Mouse (Mus musculus) limb, embryonic 11.5 days (tissue): ENCODE results near the gene Dusp15. TPM values are rescaled to one million over a fixed set of nuclear protein-coding genes. Genes with fewer than 3 reads are reported as not detected.

ENCODE experiments used
- ATAC-seq: fragments of 200-750 bp; cut with Nextera tagmentation; 2 replicates; pipeline ENCODE4 v1.8.0; 2017; ENCODE audit warnings: low read depth; ENCODE audit not compliant: insufficient number of reproducible peaks, low FRiP score, low TSS enrichment
- DNase-seq: peaks from one replicate; pipeline ENCODE4 v3.0.0-alpha.2; 2015; ENCODE audit warnings: low spot score
- H3K27ac ChIP-seq: fragments of 300-500 bp; sonication (generic); replicated peaks from 2 replicates; pipeline ENCODE4 v1.5.1; 2014; ENCODE audit warnings: low read depth, mild to moderate bottlenecking, low read length
- H3K27me3 ChIP-seq: fragments of 300-500 bp; sonication (generic); 2 replicates; pipeline ENCODE4 v1.6.1; 2014; ENCODE audit warnings: mild to moderate bottlenecking, low read length, mixed read lengths; ENCODE audit not compliant: control insufficient read depth, insufficient read depth
- H3K36me3 ChIP-seq: fragments of 300-500 bp; sonication (generic); 2 replicates; pipeline ENCODE4 v1.6.1; 2014; ENCODE audit warnings: mild to moderate bottlenecking, low read length, moderate library complexity, mixed read lengths; ENCODE audit not compliant: control insufficient read depth, insufficient read depth
- H3K4me1 ChIP-seq: fragments of 300-500 bp; sonication (generic); 2 replicates; pipeline ENCODE4 v1.6.1; 2014; ENCODE audit warnings: low read length, mixed read lengths; ENCODE audit not compliant: control insufficient read depth, insufficient read depth
- H3K4me2 ChIP-seq: fragments of 300-500 bp; sonication (generic); 2 replicates; pipeline ENCODE4 v1.6.1; 2014; ENCODE audit warnings: low read depth, mild to moderate bottlenecking, moderate library complexity; ENCODE audit not compliant: severe bottlenecking
- H3K4me3 ChIP-seq: fragments of 300-500 bp; sonication (generic); 2 replicates; pipeline ENCODE4 v1.5.1; 2014; ENCODE audit warnings: low read depth, low read length
- H3K9ac ChIP-seq: fragments of 300-500 bp; sonication (generic); 2 replicates; pipeline ENCODE4 v1.6.1; 2014; ENCODE audit warnings: mild to moderate bottlenecking, low read length
- H3K9me3 ChIP-seq: fragments of 300-500 bp; sonication (generic); 2 replicates; pipeline ENCODE4 v1.6.1; 2016; ENCODE audit warnings: low read length; ENCODE audit not compliant: control insufficient read depth
- WGBS: fragments of 180-500 bp; shearing (Covaris S2); extraction: QIAGEN DNeasy Blood & Tissue Kit; methylation state at CpG from one replicate; pipeline ENCODE4 v1.1.7; 2014; 5-methylcytosine and 5-hydroxymethylcytosine counted together
- polyA plus RNA-seq: library from polyadenylated mRNA; unstranded; fragments of >200 nt; fragmentation: Nextera tagmentation; extraction: Ambion mirVana; gene quantifications from 2 replicates; pipeline ENCODE4 v1.2.1, GENCODE M21; 2014

The Dusp15 gene
- polyA plus RNA-seq, 1 experiment from 2014 or later = 1.0 TPM

DNA sequence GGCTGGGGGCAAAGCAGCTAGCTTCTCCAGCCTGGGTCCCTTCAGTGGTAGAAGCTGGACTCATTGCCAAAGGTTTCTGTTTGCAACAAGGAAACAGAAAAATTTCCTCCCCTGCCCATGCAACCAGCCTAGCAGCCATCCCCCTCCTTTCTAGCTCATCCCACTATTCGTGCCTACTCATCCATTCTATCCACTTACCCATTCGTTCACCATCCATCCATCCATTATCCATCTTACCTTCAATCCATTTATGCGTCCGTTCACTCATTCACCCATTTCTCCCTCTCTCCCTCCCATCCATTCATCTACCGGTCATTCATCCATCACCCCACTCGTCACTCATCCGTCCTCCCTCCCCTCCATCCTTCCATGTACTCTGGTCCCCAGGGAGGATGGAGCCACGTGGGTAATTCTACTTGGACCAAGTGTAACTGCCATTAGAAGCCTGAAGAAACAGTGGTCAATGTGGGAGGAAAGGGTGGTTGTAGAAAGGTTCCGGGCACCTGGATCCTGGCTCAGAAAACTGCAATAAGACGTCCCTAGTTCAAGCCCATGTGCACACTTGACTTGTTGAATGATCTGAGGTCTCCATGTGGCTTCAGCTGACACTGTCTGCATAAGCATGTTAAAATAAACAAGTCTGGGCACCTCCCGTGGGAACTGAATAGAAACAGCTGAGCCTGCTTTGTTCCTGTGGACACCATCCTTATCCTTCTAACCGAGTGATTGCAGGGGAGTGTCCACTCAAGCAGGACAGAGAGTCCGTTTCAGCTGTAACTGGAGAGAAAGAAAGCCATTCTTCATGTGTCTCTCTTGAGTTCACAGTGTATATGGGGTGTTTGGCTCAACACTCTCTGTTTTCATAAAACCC lies 587 bp upstream of the Dusp15 start:
- no peak for ATAC-seq
- H3K36me3 ChIP-seq = no peaks in the 10 kb centered on the region
- no peak overlapping the region for H3K27ac ChIP-seq
- H3K4me2 ChIP-seq = peak overlapping the region; percentile 99
- H3K4me3 ChIP-seq = peak overlapping the region; percentile 59
- no peak for DNase-seq
- WGBS = 26% methylated on average over 13 of the region's 13 CpGs
- peaks cover 24% of the 10 kb centered on the region for H3K27me3 ChIP-seq
- H3K9ac ChIP-seq = peak overlapping the region; percentile 22
- no peaks in the 10 kb centered on the region for H3K9me3 ChIP-seq
- H3K4me1 ChIP-seq = 0 out of 2 replicates have a peak, but pooled peaks cover 4% of the 10 kb centered on the region

GRCm38 (mm10) chr2:152950358-152951064 lies 987 bp downstream of the Dusp15 start:
- Histone ChIP-seq H3K9ac (no peak overlapping the region), H3K36me3 (no peaks in the 10 kb centered on the region), H3K4me2 (peak overlapping the region; percentile 99; the same call in 1 of the 2 replicates), H3K4me1 (0 out of 2 replicates have a peak, but pooled peaks cover 6% of the 10 kb centered on the region), H3K4me3 (peak overlapping the region; percentile 59; the same call in 1 of the 2 replicates), H3K27me3 (peaks cover 27% of the 10 kb centered on the region), H3K27ac (no peak overlapping the region), H3K9me3 (no peaks in the 10 kb centered on the region)
- DNase-seq = no peak
- ATAC-seq = no peak
- WGBS = 33% methylated on average over 11 of the region's 11 CpGs

DNA sequence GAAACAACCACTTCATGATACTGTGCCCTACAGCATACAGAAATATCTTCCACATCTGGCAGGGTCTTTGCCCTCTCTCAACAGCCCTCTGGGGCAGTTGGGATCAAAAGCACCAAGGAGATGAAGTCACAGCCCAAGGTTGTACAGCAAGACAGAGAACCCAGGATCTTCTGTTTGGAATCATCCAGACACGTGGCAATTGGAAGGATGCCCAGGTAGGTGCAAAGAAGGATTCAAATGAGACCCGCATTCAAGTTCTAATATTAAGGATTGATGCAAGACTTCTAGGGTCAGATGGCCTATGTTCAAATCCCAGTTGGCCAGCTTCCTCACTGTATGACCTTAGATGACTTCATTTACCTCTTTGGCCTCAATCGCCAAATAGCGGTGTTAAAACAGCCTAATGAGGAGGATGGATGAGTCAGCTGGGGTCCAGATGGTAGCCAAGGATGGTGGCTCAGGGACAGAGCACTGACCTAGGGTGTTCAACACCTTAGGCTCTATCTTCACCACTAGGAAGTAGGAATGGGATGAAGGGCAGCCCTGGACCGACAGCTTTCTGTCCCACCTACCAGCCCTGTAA lies 3.0 kb downstream of the Dusp15 start:
- DNase-seq = no peak
- no peak overlapping the region for H3K9ac ChIP-seq
- WGBS = 83% methylated on average over 5 of the region's 5 CpGs
- no peak for ATAC-seq
- peaks cover 44% of the 10 kb centered on the region for H3K27me3 ChIP-seq
- H3K4me1 ChIP-seq = peaks cover 4% of the 10 kb centered on the region; the same call in 1 of the 2 replicates
- H3K9me3 ChIP-seq = no peaks in the 10 kb centered on the region
- no peak overlapping the region for H3K27ac ChIP-seq
- no peaks in the 10 kb centered on the region for H3K36me3 ChIP-seq
- H3K4me2 ChIP-seq = no peak overlapping the region
- H3K4me3 ChIP-seq = no peak overlapping the region

- Histone ChIP-seq H3K4me1 (peaks cover 7% of the 10 kb centered on the region; the same call in 1 of the 2 replicates), H3K9me3 (no peaks in the 10 kb centered on the region), H3K36me3 (no peaks in the 10 kb centered on the region), H3K27ac (no peak overlapping the region), H3K27me3 (peaks cover 50% of the 10 kb centered on the region), H3K9ac (no peak overlapping the region), H3K4me2 (no peak overlapping the region), H3K4me3 (no peak overlapping the region)
- DNase-seq (peak; percentile 21), ATAC-seq (no peak)
- WGBS = 57% methylated on average over 7 of the region's 7 CpGs
These were observed 4.4 kb downstream of the Dusp15 start for GRCm38 (mm10) chr2:152947098-152947497.

DNA sequence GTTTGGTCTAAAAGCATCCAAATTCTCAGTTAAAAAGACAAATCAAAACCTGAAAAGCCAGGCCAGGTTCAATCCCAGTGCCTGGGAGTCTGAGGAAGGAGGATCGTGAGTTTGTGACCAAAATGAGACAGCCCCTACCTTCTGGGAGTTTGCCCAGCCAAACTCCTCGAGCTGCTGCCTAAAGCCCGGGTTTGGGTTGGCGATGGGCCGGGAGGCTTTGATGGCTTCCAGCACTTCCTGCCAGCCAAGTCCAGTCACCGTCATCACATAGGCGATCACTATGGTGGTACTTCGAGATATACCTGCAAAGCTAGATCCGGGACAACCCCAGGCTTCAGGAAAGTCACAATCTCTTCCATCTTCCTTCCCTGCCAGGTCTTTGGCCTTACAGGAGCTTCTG lies 7.5 kb downstream of the Dusp15 start:
- Histone ChIP-seq H3K9me3 (no peaks in the 10 kb centered on the region), H3K36me3 (no peaks in the 10 kb centered on the region), H3K27ac (no peak overlapping the region), H3K4me3 (no peak overlapping the region), H3K27me3 (peaks cover 48% of the 10 kb centered on the region), H3K9ac (no peak overlapping the region), H3K4me2 (no peak overlapping the region), H3K4me1 (peaks cover 11% of the 10 kb centered on the region; the same call in 1 of the 2 replicates)
- 60% methylated on average over 9 of the region's 9 CpGs for WGBS
- peak; percentile 21 for DNase-seq
- ATAC-seq = no peak

DNA sequence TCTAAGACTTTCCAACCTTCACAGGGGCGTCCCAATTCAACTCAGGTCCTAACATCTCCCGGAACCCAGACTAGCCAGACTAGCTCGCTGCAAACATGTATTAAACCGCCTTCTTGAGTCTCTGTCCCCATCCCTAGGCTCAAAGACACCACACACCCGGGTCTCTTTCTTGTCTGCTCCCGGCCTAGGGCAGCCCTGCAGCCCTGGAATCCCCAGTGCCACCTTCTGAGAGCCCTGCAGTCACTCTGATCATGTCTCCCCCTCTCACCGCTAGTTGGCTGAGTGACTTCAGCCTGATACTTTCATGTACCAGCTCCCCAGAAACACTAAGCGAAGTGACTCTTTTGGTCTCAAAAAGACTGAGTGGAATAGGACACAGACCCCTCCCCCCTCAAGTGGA lies 7.9 kb downstream of the Dusp15 start:
- Histone ChIP-seq H3K36me3 (no peaks in the 10 kb centered on the region), H3K27ac (no peak overlapping the region), H3K9me3 (no peaks in the 10 kb centered on the region), H3K4me1 (peaks cover 11% of the 10 kb centered on the region; the same call in 1 of the 2 replicates), H3K27me3 (peaks cover 48% of the 10 kb centered on the region), H3K4me3 (peak overlapping the region; percentile 46), H3K9ac (no peak overlapping the region), H3K4me2 (peak overlapping the region; percentile 97)
- 7% methylated on average over 8 of the region's 8 CpGs for WGBS
- DNase-seq = no peak
- no peak for ATAC-seq

DNA sequence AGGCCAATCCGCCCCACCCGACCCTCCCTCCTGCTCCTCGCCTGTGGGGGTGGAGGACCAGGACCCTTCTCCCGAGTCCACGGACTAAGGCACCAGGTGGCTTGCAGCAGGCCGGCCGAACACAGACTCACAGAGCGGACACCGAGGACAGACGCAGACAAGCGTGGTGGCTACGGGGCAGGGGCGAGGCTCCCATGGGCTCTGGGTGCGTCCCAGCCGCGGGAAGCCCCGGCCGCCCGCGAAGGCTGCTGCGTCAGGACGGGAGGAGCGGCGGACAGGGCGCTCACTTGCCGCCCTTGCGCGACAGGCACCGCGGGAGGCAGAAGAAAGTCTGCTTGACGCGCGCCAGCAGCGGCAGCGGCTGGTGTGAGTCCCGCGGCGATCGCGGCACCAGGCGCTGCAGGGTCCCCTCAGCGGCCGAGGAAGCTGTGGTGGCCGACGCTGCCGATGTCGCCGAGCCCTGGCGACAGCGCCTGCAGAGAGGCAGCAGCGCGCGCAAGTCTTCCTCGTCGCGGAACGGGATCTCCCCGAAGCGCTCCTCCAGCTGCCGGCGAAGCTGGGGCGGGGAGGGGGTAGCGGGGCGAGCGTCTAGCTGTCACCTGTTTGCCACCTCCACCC lies 8.5 kb downstream of the Dusp15 start:
- H3K36me3 ChIP-seq = no peaks in the 10 kb centered on the region
- H3K4me3 ChIP-seq = peak overlapping the region; percentile 46
- H3K27ac ChIP-seq = no peak overlapping the region
- ATAC-seq (no peak), DNase-seq (peak; percentile 52)
- H3K27me3 ChIP-seq = peaks cover 48% of the 10 kb centered on the region
- peaks cover 11% of the 10 kb centered on the region; the same call in 1 of the 2 replicates for H3K4me1 ChIP-seq
- peak overlapping the region; percentile 97 for H3K4me2 ChIP-seq
- H3K9ac ChIP-seq = peak overlapping the region; percentile 38; the same call in 1 of the 2 replicates
- no peaks in the 10 kb centered on the region for H3K9me3 ChIP-seq
- under 1% methylated on average over 53 of the region's 65 CpGs for WGBS

GRCm38 (mm10) chr2:152941776-152942175 lies 9.7 kb downstream of the Dusp15 start:
- no peaks in the 10 kb centered on the region for H3K36me3 ChIP-seq
- H3K9me3 ChIP-seq = no peaks in the 10 kb centered on the region
- H3K4me2 ChIP-seq = no peak overlapping the region
- DNase-seq = no peak
- H3K9ac ChIP-seq = no peak overlapping the region
- peaks cover 8% of the 10 kb centered on the region; the same call in 1 of the 2 replicates for H3K4me1 ChIP-seq
- no peak overlapping the region for H3K4me3 ChIP-seq
- no peak overlapping the region for H3K27ac ChIP-seq
- H3K27me3 ChIP-seq = peaks cover 48% of the 10 kb centered on the region
- ATAC-seq = no peak
- 24% methylated on average over 7 of the region's 7 CpGs for WGBS
